Mouse (Mus musculus) spleen, postnatal 10 days (tissue): ENCODE measurements around the gene Cep57l1.
A peak's percentile ranks its signal among the peaks of the same experiment; 100 is the strongest.
"Not testable (repeated sequence)": the region's sequence is repeated elsewhere in the genome, so short reads cannot be mapped to it uniquely, and the experiment has no call there.

ENCODE experiments used
- DNase-seq, 2 experiments: peaks; one replicate each; pipeline ENCODE4 v3.0.0; 2021 to 2022; ENCODE audit warnings: low spot score in 2 of 2

The Cep57l1 gene

DNA sequence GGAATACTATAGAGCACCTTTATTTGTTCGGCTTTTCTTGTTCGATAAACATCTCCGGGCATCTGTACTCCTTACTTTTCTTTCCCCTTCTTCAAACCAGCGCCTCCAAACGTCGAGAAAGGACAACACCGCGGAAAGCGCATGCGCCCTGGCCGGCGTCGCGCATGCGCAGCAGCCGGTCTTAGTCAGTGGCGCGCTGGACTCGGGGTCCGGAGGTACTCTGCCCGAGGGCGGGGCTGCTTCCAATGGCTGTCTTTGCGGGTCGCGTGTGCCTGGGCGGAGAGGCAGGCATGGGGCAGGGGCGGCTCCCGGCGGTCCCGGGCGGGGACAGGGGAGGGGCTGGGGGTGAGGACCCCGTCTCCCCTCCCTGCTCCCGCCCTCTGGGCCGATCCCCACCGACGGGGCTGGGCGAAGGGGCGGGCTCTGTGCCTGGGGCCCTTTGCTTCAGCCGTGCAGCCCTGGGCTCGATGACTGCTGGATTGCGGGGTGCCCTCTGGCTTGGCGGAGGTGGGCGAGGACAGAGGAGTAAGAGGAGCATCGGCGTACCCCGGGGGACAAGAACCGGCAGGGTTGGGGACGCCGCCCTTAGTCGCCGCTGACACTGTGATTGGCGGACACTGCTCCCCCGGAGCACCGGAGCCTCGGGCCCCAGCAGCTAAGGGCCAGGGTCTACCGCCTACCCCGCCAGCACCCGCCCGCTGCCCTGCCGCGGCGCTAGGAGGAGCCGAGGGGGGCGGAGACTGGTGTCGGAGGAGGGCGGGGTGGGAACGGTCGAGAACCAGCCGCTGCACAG is at the start of gene Cep57l1, which contains the start of gene Sesn1:
TSS of gene Cep57l1 (minus strand) at position 101 of the 793 bp plus-strand sequence.
TSS of gene Sesn1 (plus strand) at position 165 of the 793 bp plus-strand sequence.
- peak; percentile 90 to 92 for DNase-seq

DNA sequence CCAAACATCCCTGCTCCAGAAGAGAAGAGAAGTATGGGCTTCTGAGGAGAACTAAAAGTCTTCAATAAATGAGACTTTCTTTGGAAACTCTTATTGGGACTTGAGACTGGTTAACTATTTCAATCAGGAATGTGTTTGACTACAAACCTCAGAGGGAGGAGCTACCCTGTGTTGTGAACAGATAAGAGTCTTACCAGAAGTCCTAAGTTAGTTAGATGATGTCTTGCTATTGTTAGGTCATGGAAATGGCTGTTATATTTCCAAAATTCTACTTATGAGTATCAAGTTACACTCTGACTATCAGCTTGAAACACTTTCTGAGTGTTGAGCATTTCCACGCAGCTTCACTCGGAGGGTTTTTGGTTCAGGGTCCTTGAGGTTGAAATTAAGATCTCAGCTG is 39.0 kb upstream of the Cep57l1 start:
- DNase-seq = no peak

DNA sequence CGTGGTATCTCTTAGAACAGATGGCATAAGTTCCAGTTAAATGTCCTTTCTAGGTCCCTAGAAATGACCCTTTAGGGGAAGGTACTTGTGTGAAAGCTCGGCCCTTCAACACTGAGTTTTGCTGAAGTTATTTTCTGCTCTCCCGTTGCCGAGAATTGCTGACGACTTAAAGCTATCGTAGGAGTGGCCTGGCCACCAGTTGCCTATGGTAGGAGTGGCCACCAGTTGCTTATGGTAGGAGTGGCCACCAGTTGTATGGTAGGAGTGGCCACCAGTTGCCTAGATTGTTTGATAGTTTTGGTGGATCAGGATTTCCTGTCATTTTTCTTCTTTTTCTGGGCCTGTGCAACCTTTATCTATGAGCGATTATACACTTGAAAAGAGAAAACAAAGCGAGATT is 38.1 kb upstream of the Cep57l1 start:
- no peak for DNase-seq

DNA sequence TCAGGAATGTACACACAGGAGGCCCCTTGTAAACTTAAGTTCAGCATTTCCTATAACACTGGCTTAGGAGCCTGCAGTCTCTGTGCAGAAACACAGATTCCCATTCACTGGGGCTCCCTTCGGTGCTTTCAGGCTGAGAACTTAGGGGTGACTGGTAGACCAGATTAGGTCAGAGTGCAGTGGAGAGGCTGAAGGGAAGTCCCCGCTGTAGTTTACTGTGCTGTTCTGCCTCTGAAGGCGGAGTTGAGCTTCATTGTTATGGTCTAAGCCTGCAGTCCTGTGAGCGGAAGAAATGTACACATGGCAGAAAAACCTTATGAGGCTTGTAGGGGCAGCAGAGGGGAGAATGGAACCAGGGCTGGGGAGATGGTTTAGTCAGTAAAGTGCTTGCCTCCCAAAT is 29.2 kb upstream of the Cep57l1 start:
- DNase-seq = no peak

DNA sequence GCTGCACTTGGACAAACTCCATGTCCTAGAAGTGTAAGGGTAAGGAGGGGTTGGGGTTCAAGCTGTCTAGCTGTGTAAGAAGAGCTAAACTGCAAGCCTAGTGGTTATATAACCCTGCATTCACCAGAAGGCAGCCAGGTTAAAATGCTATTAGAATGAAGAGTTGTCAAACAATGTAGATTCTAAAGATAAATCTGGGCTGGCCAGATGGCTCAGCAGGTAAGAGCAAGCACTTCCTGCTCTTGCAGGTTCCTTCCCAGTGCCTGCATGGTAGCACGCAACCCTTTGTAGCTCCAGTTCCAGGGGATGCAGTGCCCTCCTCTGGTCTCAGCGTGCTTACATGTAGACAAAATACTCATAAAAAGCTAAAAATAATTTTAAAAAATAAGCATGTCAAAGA is 24.5 kb upstream of the Cep57l1 start:
- no peak for DNase-seq

DNA sequence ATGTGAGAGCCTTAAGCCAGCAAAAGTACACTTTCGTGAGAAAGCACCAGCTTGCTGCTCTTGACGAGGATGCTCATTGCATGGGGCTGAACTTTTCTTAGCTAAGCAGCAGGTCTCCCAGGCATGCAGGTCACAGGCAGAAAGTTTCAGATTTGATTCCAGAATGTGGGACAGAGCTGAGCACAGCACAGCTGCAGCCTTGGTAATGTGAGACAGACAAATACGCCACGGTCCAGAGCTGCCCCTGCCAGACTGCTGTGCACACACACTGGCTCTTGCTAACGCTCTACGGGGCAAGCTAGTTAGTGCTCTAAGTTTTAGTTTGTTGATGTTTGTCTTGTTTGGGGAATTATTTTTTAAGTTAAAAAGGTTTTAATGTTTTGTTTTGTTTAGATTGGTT is 22.5 kb upstream of the Cep57l1 start:
- no peak for DNase-seq

DNA sequence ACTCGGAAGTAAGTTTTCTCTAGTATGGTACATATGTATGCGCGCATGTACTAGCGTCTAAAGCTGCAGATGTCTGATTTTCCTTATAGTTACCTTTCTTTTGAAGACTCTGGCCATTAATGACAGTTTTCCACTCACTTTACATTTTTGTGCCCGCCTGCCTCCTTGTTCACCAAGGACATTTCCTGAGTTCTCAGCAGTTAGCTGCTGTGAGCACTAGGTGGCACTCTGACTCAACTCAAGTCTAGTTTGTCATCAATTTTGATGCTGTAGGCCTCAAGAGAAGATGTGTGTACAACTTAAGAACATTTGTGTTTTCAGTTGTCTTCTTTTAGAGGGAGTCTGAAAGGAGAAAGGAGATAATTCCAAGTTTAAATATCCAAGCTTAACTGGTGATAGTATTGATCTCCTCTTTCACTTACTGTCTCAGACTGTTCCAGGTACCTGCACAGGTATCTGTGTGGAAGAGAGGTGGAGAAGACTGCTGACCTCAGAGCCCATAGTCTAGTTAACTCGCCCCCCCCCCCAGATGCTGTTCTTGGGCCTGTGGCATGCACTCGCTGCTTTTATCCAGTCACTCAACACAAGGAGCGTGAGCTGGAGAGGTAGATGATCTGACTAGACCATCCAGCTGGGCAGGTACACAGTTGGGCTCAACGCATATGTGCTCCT is 21.3 kb upstream of the Cep57l1 start:
- peak; percentile 57 to 79 for DNase-seq

DNA sequence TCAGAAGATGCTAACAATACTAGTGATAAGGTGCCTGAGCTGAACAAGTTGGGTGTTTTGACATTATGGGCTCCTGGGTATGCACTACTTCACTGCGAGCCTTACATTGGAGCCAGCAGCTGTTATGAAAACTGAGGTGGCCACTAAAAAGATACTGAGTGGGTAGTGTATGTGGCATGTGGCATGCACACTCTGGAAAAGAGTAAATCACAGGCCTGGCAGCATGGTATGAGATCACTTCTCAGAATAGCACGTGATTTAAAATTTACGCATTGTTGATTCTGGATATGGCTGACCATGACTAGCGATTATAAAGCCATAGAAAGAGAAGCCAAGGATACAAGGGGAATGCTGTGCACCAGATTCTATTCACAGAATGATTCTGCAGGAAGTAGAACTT is 20.8 kb upstream of the Cep57l1 start:
- DNase-seq = no peak

DNA sequence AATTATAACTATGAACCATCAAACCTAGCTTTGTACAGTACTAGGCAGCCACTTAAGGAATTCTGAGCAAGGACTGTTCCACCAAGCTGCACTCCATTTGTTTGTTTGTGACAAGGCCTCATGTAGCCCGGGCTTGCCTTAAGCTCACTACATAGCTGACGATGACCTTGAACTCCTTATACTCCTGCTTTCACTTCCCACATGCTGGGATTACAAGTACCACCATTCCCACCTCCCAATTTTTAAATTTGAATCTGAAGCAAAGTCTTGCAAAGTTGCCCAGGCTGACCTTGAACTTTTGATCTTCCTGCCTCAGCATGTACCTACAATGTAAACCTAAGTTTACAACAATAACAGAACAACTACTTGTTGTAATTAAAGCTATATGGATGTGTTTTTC is 20.3 kb upstream of the Cep57l1 start:
- no peak for DNase-seq

DNA sequence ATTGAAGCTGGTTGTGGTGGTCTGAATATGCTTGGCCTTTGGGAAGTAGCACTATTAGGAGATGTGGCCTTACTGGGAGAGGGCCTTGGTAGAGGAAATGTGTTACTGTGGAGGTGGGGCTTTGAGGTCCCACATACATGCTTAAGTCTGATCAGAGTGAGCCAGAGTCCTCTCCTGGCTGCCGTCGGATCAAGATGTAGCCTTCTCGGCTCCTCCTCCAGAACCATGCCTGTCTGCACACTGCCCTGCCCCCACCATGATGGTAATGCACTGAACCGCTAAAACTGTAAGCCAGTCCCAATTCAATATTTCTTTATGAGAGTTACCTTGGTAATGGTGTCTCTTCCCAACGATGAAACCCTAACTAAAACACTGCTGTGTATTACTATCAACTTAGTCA is 19.5 kb upstream of the Cep57l1 start:
- DNase-seq = no peak

DNA sequence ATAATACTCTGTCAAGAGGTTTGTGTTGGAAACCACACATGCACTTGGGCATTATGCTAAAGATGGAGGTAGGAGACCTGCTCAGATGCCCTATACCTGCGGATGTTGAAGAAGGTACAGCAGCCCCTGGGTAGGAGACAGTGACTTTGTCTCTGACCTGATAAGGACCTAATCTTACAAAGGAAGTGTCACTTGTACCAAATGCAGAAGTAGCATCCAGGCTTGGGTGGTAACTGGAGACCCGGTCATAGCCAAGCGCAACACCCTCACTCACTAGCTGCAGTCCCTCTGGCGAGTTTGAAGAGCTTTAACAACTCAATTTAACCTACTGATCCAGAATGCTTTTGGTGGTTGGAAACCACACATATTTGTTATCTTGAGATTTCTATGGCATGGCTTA is 18.1 kb upstream of the Cep57l1 start:
- DNase-seq = no peak

DNA sequence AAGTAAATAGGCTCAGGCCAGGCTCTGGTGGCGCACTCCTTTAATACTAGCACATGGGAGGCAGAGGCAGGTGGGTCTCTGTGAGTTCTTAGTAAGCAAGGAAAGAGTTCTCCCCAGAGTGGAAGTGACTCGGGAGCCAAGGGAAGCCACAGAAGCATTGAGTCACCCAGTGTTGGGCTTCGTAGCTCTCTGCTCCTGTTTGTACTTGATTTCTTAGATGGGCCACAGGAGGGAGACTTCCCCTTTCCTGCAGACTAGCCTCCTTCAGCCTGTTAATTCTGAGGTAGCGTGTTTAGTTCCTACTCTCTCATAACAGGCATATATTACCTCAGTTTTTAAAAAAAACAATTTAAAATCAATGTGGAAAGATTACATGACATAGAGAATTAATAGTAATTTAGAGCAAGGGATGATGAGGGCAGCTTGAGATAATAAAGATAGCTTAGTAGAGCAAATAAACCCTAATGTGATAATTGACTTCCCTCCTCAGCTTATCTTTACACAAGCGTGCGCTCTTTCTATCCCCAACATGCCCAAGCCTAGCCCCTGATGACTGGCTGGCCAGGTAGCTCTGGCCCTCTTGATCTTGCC is 16.9 kb upstream of the Cep57l1 start:
- no peak for DNase-seq

DNA sequence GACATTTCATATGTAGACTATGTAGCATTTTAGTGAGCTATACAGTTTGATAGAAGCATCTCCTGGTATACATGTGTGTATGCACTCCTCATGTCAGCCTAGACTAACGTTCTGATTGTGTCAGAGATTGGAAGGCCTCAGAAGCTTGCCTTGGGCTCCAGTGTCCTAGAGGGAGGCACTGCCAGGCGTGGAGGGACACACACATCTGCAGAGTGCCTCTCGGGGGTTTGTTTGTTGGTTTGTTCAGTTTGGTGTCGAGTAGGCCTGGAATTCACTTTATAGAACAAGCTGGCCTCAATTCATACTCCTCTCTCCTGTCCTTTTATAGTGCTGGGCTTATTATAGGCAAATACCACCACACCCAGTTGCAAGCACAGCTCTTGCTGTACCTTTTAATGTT is 16.3 kb upstream of the Cep57l1 start:
- no peak for DNase-seq

DNA sequence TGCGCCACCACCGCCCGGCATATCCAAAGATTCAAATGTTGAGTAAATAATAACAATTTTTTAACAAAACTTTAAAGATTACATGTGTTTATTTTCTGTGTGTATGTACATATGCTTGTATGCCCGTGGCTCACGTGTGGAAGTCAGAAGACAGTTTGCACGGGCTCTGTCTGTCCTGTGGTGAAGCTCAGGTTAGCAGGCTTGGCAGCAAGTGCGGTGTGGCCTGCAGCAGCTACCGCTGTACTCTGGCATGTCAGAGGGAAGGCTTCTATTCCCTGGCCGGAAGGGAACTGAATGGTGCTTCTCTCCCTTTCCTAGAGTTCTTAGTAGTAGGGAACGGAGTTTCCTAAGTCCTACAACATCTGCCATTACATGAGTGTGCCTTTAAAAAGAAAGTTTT is 15.4 kb upstream of the Cep57l1 start:
- DNase-seq = no peak

DNA sequence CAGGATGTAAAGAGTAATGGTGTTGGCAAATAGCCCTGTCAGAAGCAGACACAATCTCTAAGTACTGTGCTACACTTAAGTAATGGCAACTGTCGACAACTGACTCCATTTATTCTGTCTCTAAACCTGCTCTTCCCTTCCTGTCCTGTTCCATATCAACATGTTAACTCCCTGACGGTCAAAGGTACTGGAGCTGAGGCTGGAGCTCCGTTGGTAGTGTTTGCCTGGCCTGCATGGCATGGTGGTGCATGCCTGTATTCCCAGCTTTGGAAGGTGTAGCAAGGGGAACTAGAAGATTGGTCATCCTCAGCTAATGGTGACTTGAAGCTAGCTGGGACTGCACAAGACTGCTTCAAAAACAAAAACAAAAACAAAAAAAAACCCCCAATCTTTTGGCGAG is 14.2 kb upstream of the Cep57l1 start:
- no peak for DNase-seq

DNA sequence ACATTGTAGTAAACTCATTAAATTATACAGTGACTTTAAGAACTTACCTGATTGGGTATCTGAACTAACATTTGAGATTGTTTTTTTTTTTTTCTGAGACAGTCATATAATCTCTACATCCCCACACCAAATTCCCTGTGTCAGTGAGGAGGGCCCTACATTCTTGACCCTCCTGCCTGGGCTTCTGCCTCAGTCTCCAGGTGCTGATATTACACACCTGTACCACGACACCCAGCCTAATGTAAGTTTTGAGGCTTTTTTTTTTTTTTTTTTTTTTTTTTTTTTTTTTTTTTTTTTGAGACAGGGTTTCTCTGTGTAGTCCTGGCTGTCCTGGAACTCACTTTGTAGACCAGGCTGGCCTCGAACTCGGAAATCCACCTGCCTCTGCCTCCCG is 13.6 kb upstream of the Cep57l1 start:
- not testable (repeated sequence) for DNase-seq

DNA sequence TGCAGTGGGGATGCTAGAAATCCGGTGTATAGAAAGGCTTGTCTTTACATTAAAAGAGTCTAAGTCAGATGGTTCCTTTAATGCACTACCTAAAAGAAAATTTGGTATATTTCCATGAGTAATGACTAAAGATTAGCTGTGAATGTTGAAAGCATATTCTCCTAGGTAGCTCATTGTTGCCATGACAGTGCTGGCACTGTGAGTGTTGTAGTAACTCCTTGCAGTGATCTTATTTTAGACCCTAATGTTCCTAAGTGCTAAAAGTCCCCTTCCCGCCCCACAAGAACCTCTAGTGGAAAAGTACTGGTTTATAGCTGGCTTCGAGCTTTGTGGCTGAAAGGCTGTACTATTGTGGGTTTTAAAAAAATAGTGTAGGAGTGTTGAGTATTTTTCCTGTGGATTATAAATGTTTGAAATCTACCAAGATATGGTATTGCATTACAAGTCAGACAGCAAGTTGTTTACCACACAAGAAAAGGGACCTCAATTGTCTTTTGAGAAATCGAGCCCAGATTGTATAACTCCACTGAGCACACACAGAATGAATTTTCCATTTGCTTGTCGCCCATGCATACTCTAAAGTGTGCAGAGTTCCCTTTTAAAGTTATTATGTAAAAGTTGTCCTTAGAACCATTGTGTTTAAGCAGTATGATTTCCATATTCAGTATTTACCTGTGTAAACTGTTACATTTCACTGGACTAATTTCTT is 13.1 kb upstream of the Cep57l1 start:
- DNase-seq = no peak

DNA sequence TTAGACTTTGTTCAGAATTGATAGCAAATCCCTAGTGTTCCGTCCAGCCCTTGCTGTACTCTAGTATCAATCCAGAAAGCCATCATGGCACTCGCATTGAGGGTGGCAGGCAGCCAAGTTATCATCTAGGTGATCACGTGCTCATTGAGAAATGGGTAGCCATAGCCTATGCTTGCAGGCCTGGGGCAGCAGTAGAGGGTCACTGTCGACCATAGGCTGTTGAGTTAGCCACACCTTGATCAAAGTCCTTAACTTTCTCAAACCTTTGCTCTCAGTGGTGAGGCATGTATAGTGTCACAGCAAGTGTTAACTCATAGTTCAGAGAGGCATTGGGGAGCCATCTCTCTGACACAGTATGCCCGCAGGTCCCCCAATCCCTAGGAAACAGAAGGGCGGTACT is 11.5 kb upstream of the Cep57l1 start:
- DNase-seq = no peak

DNA sequence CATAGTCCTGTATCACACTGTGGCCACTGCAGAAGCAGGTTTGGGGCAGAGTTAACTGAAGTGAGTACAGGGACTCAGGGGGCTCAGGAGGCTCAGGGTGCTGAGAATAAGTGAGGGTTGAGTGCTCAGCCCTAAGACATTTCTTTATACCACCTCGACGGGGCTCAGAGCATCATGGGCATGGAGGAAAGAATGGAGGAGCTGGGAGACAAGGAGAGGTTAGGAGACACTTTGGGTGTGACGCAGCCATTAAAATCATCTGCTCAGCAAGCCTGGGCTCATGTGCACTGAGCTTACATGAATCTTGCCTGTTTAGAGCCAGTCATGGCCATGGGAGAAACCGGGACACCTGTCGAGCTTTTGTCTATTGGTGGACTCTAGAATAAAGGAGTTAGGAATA is 10.7 kb upstream of the Cep57l1 start:
- no peak for DNase-seq

DNA sequence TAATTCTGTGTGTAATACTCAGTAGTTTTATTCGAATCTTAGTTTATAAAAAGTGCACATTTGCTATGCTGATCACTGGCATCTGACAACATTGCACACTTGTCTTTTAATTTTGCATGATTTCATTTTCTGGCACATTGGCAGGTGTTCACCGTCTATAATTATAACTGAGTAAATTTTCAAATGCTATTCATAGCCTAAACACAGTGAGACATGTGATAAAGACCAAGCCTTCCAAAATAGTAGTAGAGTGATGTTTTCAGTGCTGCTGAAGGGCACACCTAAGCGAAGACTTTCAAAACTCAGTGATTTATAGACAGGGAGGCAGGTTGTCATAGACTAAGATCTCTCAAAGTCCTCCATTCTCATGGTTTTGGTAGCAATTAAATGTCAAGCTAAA is 9.6 kb upstream of the Cep57l1 start:
- no peak for DNase-seq

DNA sequence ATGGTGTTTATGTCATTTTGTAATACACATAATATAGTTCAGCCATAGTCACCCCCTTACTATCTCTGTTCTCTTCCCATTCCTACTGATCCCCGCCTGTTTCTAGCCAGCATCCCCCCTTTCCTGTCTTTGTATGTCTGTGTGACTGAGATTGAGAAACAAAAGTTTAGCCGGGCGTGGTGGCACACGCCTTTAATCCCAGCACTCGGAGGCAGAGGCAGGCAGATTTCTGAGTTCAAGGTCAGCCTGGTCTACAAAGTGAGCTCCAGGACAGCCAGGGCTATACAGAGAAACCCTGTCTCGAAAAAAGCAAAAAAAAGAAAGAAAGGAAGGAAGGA is 9.0 kb upstream of the Cep57l1 start:
- not testable (repeated sequence) for DNase-seq

DNA sequence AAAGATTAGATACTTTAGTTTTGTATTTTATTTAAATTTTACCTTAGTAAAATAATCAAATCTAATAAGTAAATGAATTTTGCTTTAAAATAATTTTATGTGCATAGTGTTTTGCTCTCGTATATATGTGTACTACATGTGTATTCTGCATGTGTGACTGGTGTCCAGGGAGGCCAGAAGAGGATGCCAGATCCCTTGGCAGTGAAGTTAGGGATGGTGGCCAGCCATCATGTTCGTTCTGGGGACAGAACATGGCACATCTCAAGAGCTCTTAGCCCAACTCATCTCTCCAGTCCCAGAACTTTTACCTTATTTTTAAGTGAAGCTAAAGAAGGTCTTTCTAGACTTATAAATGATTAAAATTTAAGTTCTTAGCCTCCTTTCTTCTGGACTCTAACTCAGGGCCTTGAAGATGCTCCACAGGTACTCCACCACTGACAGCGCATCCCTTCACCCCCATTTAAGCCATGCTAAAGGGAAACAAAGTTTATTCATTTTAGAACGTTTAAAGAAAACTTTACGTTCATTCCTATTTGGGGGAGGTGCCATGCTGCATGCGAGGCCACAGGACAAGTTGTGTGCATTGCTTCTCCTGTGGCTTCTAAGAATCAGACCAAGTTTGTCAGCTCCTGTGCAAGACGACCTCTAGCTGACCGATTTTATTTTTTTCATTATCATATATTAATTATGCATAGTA is 8.5 kb upstream of the Cep57l1 start:
- no peak for DNase-seq
